Mouse (Mus musculus): Measurements from ENCODE around the gene Tbck.

The Tbck gene

DNA sequence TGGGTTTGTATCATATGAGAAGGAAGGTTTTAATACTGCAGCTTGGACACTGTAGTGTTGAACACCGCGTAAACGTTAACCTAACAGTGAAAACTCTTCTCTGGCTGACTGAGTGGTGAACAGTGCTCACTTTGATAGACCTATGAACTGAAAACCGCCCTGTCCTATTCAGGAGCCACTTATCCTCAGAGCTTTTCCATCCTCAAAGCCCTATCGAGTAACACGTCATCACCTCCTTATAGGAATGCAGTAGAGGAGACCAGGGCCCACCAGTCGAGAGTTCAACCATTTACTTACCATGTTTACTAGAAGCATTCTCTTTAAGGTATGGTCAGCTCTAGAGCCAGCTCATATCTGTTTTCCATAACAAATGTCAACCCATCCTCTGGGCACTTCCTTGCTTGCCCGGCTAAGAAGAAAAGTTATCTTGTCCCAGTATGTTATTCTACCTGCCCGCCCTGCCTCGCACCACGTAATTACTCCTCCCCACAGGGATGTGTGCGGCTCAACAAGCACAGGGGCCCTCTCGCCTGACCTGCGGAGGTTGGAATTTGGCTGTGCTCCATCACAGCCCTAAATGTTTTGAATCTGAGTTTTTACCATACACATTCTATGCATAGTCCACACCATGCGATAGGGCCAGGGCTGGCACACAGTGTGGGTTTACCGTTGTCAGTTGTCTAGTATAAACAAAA is 147.4 kb downstream of the Tbck start:
- no peak for DNase-seq (ENCODE audit: extremely low spot score, low spot score)

DNA sequence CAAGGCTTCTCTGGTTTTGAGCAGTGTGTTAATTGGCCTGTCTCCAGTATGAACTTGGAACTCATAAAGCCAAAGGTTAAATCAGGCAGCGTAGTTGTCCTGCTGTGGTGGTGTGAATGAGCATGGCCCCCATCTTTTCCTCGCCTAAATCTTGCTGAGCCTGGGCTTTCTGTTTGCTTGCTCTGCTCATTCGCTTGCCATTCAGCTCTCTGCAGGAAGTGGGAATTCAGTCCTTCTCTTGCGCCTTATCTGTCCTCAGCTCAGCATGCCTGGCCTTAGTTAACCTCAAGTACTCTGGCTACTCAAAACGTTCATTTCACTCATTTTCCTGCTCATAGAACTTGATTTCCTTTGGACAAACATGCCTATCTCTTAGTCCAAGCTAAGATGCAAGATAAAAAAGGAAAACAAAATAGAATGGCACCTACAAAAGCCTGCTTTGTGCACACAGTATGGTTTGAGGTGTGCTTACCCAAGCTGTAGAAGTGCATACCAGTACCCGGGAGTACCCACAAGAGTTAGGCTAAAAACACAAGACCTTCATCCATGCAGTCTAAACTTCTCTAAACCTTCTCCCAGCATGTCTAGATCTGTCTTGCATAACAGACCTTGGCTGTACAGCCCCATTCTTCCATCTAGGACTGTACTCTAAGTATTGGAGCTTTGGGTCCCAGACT is 151.3 kb downstream of the Tbck start:
- DNase-seq (ENCODE audit: extremely low spot score, low spot score), result no peak

DNA sequence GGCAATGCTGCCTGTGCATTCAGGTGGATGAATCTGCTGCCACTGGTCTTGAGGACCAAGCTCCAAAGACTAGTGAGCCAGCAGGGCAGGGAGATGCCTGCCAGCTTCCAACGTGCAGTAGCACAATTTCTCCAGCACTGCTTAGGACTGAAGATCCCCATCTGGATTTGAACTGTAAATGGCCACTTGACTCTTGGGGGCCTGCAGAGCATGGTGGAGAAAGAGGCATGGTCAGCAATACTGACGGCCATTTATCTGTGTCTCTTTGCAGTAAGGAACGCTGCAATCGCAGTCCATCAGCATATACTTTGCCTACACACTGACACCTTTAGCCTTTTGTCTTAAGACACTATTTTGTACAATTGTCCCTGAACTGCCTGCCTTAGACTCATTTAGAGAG is 153.2 kb downstream of the Tbck start:
- no peak for DNase-seq (ENCODE audit: extremely low spot score, low spot score)

DNA sequence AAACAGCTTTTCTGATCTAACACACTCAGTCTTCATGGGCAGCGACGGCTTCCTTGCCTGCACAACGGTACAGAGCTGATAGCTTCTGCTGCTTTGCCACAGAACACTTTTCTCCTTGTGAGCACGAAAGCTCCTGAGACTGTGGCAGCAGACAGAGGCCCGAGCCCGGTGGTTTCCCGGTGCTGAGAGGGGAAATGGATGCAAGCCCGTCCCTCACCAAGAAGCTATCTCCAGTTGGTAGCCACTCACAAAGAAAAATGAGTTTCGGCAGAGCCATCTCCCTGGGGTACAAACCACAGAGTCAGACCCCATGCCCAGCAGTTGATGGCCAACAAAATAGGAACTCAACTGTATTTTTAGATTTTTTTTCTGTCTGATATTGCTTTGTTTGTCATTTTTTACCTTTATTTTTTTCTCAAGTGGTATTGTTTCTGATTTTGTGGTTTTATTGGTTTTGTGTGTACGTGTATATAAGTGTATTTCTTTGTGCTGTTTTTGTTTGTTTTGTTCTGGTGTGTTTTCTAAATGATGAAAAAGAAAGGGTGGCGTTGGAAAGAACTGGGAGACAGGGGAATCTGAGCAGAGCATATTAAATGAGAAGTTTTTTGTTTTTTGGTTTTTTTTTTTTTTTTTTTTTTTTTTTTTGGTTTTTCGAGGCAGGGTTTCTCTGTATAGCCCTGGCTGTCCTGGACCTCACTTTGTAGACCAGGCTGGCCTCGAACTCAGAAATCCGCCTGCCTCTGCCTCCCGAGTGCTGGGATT is 154.9 kb downstream of the Tbck start:
- DNase-seq (ENCODE audit: extremely low spot score, low spot score), result no peak

DNA sequence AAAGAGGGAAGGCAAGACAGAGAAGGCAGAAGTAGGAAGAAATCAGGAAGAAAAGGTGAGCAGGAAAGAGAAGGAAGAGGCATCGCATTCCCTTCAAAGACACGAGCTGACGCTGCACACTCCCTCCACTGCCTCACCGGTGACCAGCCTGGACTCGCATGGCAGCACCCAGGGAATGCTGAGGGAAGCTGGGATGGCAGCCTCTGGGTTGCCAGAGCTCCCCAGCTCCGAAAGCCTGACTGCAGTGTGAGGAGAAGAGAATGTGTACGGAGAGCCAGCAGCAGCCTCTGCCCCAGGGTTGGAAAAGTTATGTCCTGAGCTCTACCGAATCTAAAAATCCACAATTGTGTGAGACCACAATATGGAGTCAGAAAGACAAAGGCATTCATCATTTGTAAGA is 155.6 kb downstream of the Tbck start:
- DNase-seq (ENCODE audit: extremely low spot score, low spot score), result no peak

DNA sequence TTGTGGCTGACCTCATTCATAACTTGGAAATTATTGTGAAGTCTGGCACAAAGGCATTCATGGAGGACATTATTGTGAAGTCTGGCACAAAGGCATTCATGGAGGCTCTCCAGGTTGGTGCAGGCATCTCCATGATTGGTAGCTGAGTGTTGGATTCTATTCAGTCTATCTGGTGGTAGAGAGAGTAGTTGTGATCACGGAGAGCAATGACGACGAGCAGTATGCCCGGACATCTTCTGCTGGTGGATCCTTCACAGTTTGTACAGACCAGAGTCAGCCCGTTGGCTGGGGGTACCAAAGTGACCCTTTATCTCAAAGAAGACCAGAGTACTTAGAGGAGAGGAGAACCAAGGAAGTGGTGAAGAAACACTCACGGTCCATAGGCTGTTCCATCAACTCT is 158.7 kb downstream of the Tbck start:
- DNase-seq (ENCODE audit: extremely low spot score, low spot score), result no peak

DNA sequence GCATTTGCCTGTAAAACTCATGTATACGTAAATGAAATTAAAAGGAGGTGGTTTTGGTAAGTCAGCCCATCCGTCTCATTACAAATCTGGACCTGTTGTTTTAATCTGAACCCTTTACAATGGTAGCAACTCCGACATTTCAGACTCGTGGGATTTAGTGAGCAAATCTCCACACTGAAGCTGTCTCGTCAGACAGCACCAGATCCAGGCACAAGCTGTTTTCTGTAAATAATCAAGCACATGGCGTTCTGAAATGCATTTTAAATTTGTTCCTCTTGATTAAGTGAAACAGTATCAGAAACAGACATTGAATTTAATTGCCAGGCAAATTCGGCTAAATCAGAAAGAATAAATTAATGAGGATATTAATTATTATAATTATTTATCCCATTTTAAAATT is 165.7 kb downstream of the Tbck start:
- no peak for DNase-seq (ENCODE audit: extremely low spot score, low spot score)

DNA sequence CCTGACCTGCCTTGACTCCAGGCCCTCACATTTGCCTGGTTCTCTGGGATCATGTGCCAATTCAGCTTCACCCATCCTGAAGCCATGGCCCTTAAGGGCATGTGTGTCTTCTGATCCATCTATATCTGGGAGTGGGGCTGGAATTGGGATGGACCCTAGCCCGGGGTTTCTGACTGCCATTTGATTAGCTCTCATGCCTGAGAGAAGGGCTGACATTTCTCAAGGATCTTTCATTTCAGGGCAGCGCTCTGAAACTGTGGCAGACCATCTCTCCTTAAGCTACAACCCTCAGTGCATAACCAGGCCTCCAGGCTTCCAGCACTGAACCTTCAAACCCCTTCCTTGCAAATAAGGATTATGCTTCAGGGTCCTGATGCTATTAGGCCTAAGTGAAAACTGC is 166.5 kb downstream of the Tbck start:
- DNase-seq (ENCODE audit: extremely low spot score, low spot score), result no peak

DNA sequence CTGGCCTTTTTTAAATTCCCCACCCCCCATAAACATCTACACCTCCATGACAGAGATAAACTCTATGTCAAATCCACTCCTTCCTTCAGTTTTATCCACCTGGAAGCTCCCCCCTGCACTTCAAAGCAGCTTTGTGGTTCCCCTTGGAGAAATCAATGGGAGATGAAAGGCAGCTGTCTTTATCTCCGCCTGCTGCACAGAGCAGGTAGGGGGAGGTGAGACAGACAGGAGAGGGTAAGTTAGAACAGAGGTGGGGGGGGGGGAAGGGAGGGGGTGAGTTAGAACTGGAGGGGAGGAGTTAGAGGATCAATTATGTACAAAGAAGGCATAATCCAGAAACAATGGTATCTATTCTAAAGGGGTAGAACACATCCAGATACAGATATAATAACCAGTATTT is 167.5 kb downstream of the Tbck start:
- no peak for DNase-seq (ENCODE audit: extremely low spot score, low spot score)

DNA sequence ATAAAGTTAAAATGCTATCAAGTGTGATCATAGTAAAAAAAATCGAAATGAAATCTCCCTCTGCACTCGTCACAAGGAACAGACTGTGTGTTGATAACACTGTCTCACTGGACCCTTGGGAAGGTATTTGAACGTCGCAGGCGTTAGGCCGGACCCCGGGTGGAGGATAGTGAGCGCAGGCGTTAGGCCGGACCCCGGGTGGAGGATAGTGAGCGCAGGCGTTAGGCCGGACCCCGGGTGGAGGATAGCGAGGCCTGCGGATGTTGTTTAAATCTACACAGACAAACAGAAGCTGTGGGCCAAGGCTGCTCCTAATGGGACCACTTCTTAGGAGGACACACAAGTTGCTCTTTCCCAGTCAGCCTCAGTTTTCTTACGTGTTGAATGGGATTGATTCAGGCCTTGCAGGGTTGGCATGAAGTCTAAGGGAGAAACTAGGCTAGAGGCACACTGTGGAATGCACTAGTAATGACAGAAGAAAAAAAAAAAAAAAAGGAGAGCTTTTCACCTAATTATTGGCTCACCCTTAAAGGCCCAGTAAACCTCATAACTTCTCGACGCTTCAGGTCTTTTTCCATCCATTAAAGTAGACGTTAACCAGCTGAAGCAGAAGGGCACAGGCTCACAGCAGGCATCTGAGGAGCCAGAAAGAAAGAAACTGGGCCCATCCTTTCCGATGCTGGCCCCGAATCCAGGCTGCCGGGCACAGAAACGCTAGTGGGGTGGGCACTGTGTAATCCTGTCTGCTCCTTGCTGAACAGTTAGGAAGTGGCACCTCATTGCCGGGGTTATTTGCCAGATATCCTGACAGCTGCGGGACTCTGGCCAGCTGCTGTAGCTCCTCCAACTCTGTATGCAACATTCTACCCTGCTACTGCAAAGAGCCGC is 168.1 kb downstream of the Tbck start:
- DNase-seq (ENCODE audit: extremely low spot score, low spot score), result no peak

DNA sequence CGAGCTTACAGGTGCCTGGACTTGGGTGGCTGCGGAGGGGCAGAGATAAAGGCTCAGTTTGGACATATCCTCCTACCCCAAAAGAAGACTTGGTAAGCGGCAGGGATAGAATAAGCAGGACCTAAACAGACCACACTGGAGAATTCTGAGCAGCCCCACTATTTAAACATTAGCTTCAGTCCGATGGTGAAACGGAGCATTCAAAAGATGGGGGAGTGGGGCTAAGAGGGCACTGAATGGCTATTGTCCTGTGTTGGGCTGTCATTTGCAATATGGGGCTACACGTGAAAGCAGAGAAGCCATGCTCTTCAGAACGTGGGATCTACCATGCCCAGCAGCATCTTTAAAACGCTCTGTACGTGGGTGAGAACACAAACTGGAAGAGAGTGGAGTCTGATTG is 170.3 kb downstream of the Tbck start:
- no peak for DNase-seq (ENCODE audit: extremely low spot score, low spot score)

DNA sequence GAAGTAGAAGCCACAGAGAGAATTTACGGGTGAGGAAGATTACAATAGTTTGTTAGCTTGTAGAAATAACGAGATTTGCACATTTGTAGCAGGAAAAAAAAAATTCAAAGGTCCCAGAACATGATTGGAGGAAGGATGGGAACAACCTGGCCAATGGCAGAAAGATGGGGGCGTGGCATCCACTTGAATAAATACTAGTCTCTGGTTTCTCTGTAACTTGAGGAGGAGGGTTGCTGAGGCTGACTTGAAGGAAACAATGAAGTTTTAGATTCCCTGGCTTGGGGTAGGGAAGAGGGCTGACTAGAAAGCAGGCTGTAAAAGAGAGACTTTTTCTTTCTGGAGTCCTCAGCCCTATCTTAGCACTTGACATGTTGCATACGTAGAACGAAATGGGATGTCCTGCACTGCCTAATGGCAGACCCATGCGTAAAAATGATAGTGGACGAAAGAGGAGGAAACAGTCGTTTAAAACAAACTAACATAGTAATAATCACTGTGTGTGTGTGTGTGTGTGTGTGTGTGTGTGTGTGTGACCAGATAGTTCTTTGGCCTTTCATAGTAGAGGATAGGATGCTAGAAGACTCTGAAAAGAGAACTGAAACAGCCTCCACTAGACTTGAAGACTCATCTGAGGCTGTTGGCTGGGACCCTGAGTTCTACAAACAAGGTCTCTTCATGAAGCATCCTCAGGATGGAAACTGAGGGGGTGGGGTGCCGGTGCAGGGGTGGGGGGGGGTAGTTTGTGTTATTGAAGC is 171.7 kb downstream of the Tbck start:
- no peak for DNase-seq (ENCODE audit: extremely low spot score, low spot score)

DNA sequence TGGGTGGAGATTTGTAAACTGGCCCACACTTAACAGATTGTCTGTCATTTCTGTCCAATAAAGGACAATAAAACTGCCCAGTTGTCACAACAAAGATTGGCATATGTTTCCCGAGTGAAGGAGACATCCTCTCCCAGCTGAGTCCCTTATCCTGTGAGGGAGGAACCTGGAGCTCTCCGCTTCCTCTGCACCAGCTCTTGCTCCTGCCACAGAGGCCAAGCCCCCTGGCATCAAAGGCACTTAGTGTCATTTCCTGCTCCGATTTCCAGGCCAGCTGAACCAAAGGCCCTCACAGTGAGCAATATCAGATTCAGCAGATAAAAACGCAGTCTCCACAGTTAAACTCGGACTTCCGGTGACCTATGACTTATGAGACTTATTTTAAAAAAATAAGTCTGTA is 172.7 kb downstream of the Tbck start:
- no peak for DNase-seq (ENCODE audit: extremely low spot score, low spot score)

DNA sequence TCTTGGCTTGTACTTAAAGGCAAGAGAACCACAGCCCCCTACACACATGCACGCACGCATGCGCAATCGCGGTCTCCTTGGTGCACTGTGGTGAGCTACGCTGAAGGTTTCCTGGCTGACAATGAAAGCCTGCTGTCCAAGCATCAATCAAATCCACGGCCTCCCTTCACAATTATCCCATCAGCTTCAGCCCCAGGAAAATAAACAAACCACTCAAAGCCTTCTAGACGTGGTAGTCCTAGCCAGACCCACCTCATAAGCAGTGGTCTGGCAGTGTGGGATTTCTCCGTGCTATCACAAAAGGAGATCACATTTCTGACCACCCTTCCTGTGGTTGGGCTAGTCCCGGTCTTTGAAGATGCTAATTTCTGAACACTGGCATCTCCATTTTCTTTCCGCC is 174.9 kb downstream of the Tbck start:
- no peak for DNase-seq (ENCODE audit: extremely low spot score, low spot score)

DNA sequence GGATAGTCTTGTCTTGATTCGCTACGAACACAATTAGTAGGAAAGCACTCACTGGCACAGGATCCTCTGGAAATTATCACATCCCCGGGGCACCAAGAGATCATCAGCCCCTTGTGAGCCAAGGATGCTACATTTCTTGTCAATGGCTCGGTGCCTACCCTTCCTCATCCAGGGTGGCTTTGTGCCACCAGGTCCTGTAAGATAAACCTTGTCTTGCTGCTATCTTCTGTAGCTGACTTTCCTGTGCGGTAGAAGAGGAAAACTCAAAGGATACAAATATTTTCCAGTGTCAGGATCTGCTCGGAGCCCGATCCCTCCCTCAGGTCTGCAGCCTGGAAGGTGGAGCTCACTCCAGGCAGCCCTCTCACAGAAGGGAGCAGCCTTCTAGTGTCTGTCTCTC is 175.6 kb downstream of the Tbck start:
- DNase-seq (ENCODE audit: extremely low spot score, low spot score), result no peak

DNA sequence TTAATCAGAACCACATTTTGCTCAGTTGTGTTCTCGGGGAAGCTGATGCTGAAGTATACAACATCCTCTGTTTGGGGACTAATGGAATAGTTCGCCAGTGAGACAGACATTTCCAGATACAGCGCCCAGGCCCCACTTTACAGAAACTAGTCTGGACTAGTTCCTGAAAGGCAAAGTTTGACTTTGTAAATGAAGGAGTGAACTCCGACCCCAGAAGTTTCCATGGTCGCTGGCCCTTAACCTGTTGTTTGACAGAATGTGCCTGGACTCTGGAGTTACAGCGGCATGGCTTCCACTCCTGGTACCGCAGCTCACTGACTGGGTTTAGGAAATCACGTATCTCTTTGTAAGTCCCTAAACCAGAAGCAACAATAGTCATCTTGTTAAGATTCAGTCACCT is 176.9 kb downstream of the Tbck start:
- no peak for DNase-seq (ENCODE audit: extremely low spot score, low spot score)

DNA sequence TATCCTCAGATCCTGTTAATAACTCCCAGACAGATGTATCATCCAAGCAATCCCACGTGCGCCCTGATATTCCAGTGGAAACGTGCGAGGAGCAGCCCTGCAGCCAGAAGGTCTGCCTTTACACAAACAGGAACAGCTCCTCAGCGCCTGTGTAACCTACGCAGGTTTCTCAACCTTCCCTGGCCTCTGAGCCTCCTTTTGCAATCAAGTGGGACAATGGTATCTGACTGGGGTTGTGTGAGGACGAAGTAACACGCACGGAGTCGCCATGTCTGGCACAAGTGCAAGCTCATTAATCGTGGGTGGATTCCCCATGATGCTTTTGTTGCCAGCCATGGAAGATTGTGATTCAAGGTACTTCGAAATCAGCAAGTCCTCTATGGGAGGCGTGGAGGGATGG is 179.9 kb downstream of the Tbck start:
- no peak for DNase-seq (ENCODE audit: extremely low spot score, low spot score)

DNA sequence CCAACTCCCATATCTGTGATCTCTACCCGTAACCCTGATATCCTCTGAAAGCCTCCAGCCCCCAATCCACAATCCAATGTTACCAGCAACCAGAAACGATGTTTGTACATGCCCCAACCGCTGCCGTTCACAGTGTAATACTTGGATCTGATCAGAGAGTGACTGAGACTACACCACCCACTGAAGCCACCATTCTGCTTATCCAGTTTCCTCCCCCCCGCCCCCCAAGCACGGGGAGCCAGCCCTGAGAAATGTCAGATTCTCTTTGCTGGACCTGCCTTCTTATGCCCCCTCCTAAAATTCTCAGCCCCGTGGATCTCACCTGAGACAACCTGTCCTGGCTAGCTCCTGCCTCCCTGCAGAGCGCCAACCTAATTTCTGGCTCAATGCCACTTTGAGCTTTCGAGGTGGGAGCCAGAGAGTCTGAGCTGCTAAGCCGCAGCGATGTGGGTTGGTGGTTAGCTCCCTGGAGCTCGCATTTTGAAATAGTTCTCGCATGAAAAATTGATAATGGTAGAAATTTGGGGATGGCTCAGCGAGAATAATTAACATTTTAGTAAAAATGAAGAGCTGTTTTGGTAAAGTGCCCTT is 180.5 kb downstream of the Tbck start:
- no peak for DNase-seq (ENCODE audit: extremely low spot score, low spot score)

DNA sequence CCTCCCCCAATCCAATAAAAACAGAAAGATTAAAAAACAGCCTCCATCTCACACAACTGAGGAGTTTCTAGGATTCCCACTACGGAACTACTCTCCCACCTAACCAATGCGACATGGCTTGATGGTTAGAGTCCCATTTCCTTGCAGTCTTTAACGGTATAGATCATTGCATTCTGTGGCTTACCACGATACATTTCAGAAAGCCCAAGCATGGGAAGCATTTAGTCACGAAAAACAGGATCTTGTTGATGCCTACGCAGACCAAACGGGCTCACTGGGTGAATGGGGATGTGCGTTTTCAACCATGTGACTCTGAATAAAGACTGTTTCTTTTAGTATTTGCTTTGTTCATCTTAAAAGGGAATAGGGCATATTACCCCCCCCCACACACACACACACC is 181.0 kb downstream of the Tbck start:
- no peak for DNase-seq (ENCODE audit: extremely low spot score, low spot score)

DNA sequence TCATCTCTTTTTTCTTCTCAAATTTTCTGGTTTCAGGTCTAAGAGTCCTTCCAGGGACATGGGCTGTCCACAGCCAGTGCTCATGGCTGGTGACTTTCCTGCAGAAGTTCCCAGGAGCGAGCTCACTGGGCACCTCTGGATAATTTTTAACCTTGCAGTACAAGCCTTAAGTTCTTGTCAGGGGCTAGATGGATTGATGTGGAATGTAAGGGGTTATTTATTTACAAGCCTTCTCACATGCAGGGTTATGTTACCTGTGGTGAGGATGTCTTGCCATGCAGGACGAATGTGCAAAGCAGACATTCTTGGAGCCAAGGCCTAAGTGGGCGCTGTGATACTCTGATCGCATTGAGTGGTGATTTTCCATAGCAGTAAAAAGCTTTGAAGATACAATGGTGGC is 181.7 kb downstream of the Tbck start:
- DNase-seq (ENCODE audit: extremely low spot score, low spot score), result no peak

DNA sequence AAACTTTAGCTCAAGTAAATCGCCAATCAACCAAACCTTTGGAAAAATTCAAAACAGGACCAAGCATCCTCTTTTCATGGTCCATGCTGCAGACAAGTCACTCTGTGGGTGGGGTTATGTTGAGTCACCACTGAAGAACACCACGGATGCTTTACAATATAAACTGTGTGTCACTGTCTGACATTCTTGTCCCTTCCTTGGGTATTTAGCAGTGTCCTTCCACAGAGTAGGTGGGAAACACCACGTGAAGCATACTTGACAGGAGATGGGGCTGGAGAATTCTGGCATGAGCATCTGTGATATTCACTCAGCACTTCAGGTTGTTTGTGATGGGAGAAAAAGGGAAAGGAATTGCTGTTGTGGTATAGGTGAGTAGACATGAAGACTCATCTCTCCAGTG is 183.0 kb downstream of the Tbck start:
- DNase-seq (ENCODE audit: extremely low spot score, low spot score), result no peak

Data from neural tube, embryonic 10.5 days (tissue).